In the genomic region with DNA sequence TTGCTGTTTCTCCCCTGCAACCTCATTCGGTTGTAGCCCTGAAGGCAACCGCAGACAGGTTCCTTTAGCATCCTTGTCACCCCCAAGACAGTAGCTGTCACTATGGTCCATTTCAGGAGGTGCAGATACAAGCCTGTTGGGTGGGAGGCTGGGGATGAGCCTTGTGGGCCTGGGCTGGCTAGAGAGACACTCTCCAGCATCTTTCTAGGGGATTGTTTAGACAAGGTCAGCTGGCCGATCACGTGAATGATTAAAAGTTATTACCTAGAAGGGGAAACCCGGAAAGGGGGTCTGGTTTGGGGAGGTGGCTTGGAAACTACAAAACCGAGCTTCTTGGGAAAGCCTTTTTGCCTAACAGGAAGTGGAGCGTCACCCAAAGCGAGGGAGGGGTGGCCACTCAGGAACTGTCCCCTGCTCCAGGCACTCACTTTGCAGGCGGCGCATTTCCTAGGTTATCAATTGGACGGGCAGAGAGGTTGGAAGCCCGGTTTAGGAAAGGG, we compare ENCODE assay signal across 8 mouse cellular contexts. TPM values are rescaled to one million over a fixed set of nuclear protein-coding genes. Genes with fewer than 3 reads are reported as not detected.
DNase-seq lines count a peak whose midpoint lies in the region; ATAC-seq and TF ChIP-seq lines count a peak whose summit lies in the region.

No protein-coding gene starts in this region.

- H3K4me3 ChIP-seq in hindbrain, embryonic 10.5 days, result peak overlapping the region; percentile 91
- peak overlapping the region; percentile 83 for H3K4me3 ChIP-seq in lung, postnatal 0 days (ENCODE audit: low read depth, low read length)

- WGBS in hindbrain, embryonic 10.5 days, result under 1% methylated on average over 12 of the region's 12 CpGs
- WGBS in lung, postnatal 0 days, result 0% methylated on average over 12 of the region's 12 CpGs

- no peaks in the 10 kb centered on the region for H3K9me3 ChIP-seq in hindbrain, embryonic 10.5 days
- H3K9me3 ChIP-seq in lung, postnatal 0 days (ENCODE audit: low read length), result no peaks in the 10 kb centered on the region

- H3K36me3 ChIP-seq in hindbrain, embryonic 10.5 days, result peaks cover 22% of the 10 kb centered on the region
- no peaks in the 10 kb centered on the region for H3K36me3 ChIP-seq in lung, postnatal 0 days (ENCODE audit: insufficient read depth, low read length)

- ATAC-seq in lung, postnatal 0 days, result peak; percentile 51

- DNase-seq in NIH3T3 (ENCODE audit: low read depth), result peak; percentile 82
- DNase-seq in cerebellum, adult 9-11 months, result peak; percentile 91
- DNase-seq in frontal cortex, adult 2 months (ENCODE audit: extremely low spot score in 1 of 2, low spot score in 1 of 2), result peak; percentile 82 to 84
- peak; percentile 78 for DNase-seq in hindbrain, embryonic 10.5 days (ENCODE audit: low spot score)
- DNase-seq in layer of hippocampus, postnatal 10 days (ENCODE audit: low spot score in 2 of 2), result peak; percentile 77 to 79
- DNase-seq in lung, postnatal 0 days (ENCODE audit: low spot score), result peak; percentile 88
- DNase-seq in ovary, postnatal 36 days (ENCODE audit: low spot score), result peak; percentile 68
- peak; percentile 52 to 58 for DNase-seq in thymus, postnatal 36 days

- TF ChIP-seq EP300 in lung, postnatal 0 days (IDR thresholded peaks at IDR 0.05), result peak; percentile 29; the same call in 1 of the 2 replicates

- TF ChIP-seq CTCF in lung, postnatal 0 days (IDR thresholded peaks at IDR 0.05), result no peak

- peak overlapping the region; percentile 92 for H3K27ac ChIP-seq in hindbrain, embryonic 10.5 days
- peak overlapping the region; percentile 86 for H3K27ac ChIP-seq in lung, postnatal 0 days (ENCODE audit: low read length)

- no peaks in the 10 kb centered on the region for H3K27me3 ChIP-seq in hindbrain, embryonic 10.5 days (ENCODE audit: insufficient read depth, poor library complexity, severe bottlenecking)
- no peaks in the 10 kb centered on the region for H3K27me3 ChIP-seq in lung, postnatal 0 days (replicated peaks; ENCODE audit: insufficient read depth, low read length)

- H3K4me2 ChIP-seq in lung, postnatal 0 days (replicated peaks; ENCODE audit: low read depth, low read length), result peak overlapping the region; percentile 97

- peak overlapping the region; percentile 78 for H3K9ac ChIP-seq in lung, postnatal 0 days (replicated peaks; ENCODE audit: low read depth)

- peaks cover 36% of the 10 kb centered on the region for H3K4me1 ChIP-seq in hindbrain, embryonic 10.5 days (replicated peaks)
- H3K4me1 ChIP-seq in lung, postnatal 0 days (ENCODE audit: insufficient read depth, low read depth, low read length), result no peaks in the 10 kb centered on the region

RNA-seq across cellular contexts. Expression of gene Extl2, which starts 0.7 kb away (rescaled TPM):
- 29.9 and 30.3 TPM in 2 replicates for polyA plus RNA-seq in frontal cortex, adult 2 months (2012; rRNA removed)
- 20.7 and 23.6 TPM in 2 replicates for polyA plus RNA-seq in hindbrain, embryonic 10.5 days (2016; fragmentation: Nextera tagmentation; extraction: Ambion mirVana)
- 10 to 100 TPM; 48.6 to 48.8 TPM for total RNA-seq in layer of hippocampus, postnatal 10 days (2021)
- polyA plus RNA-seq in lung, postnatal 0 days (2015; fragmentation: Nextera tagmentation; extraction: Ambion mirVana), result 10.4 and 10.9 TPM in 2 replicates

RNA-seq across cellular contexts. Expression of gene Slc30a7, which starts 0.8 kb away (rescaled TPM):
- 12.0 and 12.3 TPM in 2 replicates for polyA plus RNA-seq in frontal cortex, adult 2 months (2012; rRNA removed)
- 21.0 and 26.4 TPM in 2 replicates for polyA plus RNA-seq in hindbrain, embryonic 10.5 days (2016; fragmentation: Nextera tagmentation; extraction: Ambion mirVana)
- total RNA-seq in layer of hippocampus, postnatal 10 days (2021), result 10 to 100 TPM; 24.0 to 30.6 TPM
- polyA plus RNA-seq in lung, postnatal 0 days (2015; fragmentation: Nextera tagmentation; extraction: Ambion mirVana), result 25.0 and 29.0 TPM in 2 replicates

Comparison
In these comparisons a context has a peak if more than half of its experiments do, and no peak if none do; other contexts are left out.
1. Peak in every context shown above with its lines: DNase-seq, ATAC-seq, H3K4me3 ChIP-seq and H3K27ac ChIP-seq.